Mouse (Mus musculus) CH12.LX (cell line): Measurements from ENCODE around the gene Acads. TPM values are rescaled to one million over a fixed set of nuclear protein-coding genes. Genes with fewer than 3 reads are reported as not detected.

Experiments
- DNase-seq: peaks from one replicate; pipeline ENCODE4 v3.0.0-alpha.2; 2013; ENCODE audit errors: extremely low read depth
- H3K27ac ChIP-seq: 2 replicates; pipeline ENCODE4 v1.5.1; 2012; ENCODE audit warnings: low read depth, mild to moderate bottlenecking, control low read depth, moderate library complexity; ENCODE audit not compliant: insufficient read depth
- H3K27me3 ChIP-seq: replicated peaks from 2 replicates; pipeline ENCODE3; 2012; ENCODE audit warnings: inconsistent platforms
- H3K36me3 ChIP-seq, 2 experiments: replicated peaks in 1 of 2; 2 replicates each; pipeline versions ENCODE3 to v1.6.1; 2012; ENCODE audit warnings: inconsistent platforms in 1 of 2, low read length in 1 of 2, mild to moderate bottlenecking in 1 of 2, mixed read lengths in 1 of 2, moderate library complexity in 1 of 2; ENCODE audit not compliant: control insufficient read depth in 1 of 2, insufficient read depth in 1 of 2
- H3K4me1 ChIP-seq, 2 experiments: 2 replicates each; pipeline ENCODE4 v1.6.1; 2012; ENCODE audit warnings: inconsistent platforms in 1 of 2, moderate library complexity in 1 of 2; ENCODE audit not compliant: insufficient read depth in 2 of 2, control insufficient read depth in 1 of 2
- H3K4me2 ChIP-seq: 2 replicates; pipeline ENCODE4 v1.6.1; 2012; ENCODE audit warnings: low read depth, mild to moderate bottlenecking, control low read depth; ENCODE audit not compliant: poor library complexity, insufficient read depth, severe bottlenecking
- H3K4me3 ChIP-seq, 3 experiments: fragments of 150-350 bp in 1 of 3; sonication (generic) in 1 of 3; replicated peaks in 1 of 3; 2 replicates each; pipeline versions ENCODE3 to v1.5.1; 2011 to 2012; ENCODE audit warnings: low read depth in 2 of 3, low read length in 2 of 3, mild to moderate bottlenecking in 2 of 3, moderate library complexity in 2 of 3, control low read depth in 1 of 3, improper control_type of control experiment in 1 of 3, inconsistent platforms in 1 of 3, mixed read lengths in 1 of 3; ENCODE audit not compliant: poor library complexity in 1 of 3
- H3K79me2 ChIP-seq: replicated peaks from 2 replicates; pipeline ENCODE4 v1.6.1; 2012; ENCODE audit warnings: mild to moderate bottlenecking, moderate library complexity; ENCODE audit not compliant: control insufficient read depth, poor library complexity, insufficient read depth, severe bottlenecking; ENCODE audit errors: extremely low read depth
- H3K9ac ChIP-seq: 2 replicates; pipeline ENCODE4 v1.6.1; 2012; ENCODE audit warnings: low read depth, mild to moderate bottlenecking, control low read depth, moderate library complexity; ENCODE audit not compliant: insufficient read depth
- H3K9me3 ChIP-seq: replicated peaks from 2 replicates; pipeline ENCODE3; 2012; ENCODE audit warnings: low read length, inconsistent platforms, mixed read lengths
- BHLHE40 ChIP-seq: IDR thresholded peaks from 2 replicates; pipeline ENCODE4 v1.6.1; 2011; ENCODE audit warnings: mild to moderate bottlenecking, low read depth, low read length, improper control_type of control experiment
- CHD1 ChIP-seq: IDR thresholded peaks from 2 replicates; pipeline ENCODE4 v1.6.1; 2012; ENCODE audit warnings: low read depth, low read length, improper control_type of control experiment, inconsistent platforms
- CHD2 ChIP-seq: IDR thresholded peaks from 2 replicates; pipeline ENCODE4 v1.6.1; 2011; ENCODE audit warnings: low read length, improper control_type of control experiment
- CTCF ChIP-seq, 2 experiments: IDR thresholded peaks in 1 of 2; conservative IDR thresholded peaks in 1 of 2; 2 replicates each; pipeline ENCODE4 v1.5.1; 2011 to 2012; ENCODE audit warnings: low read depth in 2 of 2, low read length in 2 of 2, improper control_type of control experiment in 1 of 2, inconsistent platforms in 1 of 2, mild to moderate bottlenecking in 1 of 2, moderate library complexity in 1 of 2
- E2F4 ChIP-seq: IDR thresholded peaks from 2 replicates; pipeline ENCODE4 v1.6.1; 2011; ENCODE audit warnings: low read depth, low read length, improper control_type of control experiment; ENCODE audit not compliant: insufficient replicate concordance
- EP300 ChIP-seq: IDR thresholded peaks from 2 replicates; pipeline ENCODE4 v1.6.1; 2011; ENCODE audit warnings: low read length, improper control_type of control experiment
- ETS1 ChIP-seq: conservative IDR thresholded peaks from 2 replicates; pipeline ENCODE4 v1.6.1; 2012; ENCODE audit warnings: low read depth, mild to moderate bottlenecking, inconsistent platforms, low read length, improper control_type of control experiment, moderate library complexity
- GABPA ChIP-seq: IDR thresholded peaks from 2 replicates; pipeline ENCODE4 v1.6.1; 2012; ENCODE audit warnings: low read depth, low read length, improper control_type of control experiment, inconsistent platforms; ENCODE audit not compliant: insufficient replicate concordance
- HCFC1 ChIP-seq: IDR thresholded peaks from 2 replicates; pipeline ENCODE4 v1.6.1; 2012; ENCODE audit warnings: low read depth, mild to moderate bottlenecking, inconsistent platforms, low read length, improper control_type of control experiment
- IRF4 ChIP-seq: IDR thresholded peaks from 2 replicates; pipeline ENCODE4 v1.6.1; 2014; ENCODE audit warnings: low read depth, mild to moderate bottlenecking, inconsistent platforms, low read length, improper control_type of control experiment
- JUN ChIP-seq: IDR thresholded peaks from 2 replicates; pipeline ENCODE4 v1.6.1; 2011; ENCODE audit warnings: low read depth, mild to moderate bottlenecking, low read length, improper control_type of control experiment, moderate library complexity; ENCODE audit not compliant: insufficient read depth
- JUND ChIP-seq: conservative IDR thresholded peaks from 2 replicates; pipeline ENCODE4 v1.6.1; 2011; ENCODE audit warnings: low read depth, low read length, improper control_type of control experiment
- KAT2A ChIP-seq: IDR thresholded peaks from 2 replicates; pipeline ENCODE4 v1.6.1; 2012; ENCODE audit warnings: low read length, improper control_type of control experiment, inconsistent platforms; ENCODE audit not compliant: insufficient replicate concordance
- MAFK ChIP-seq: IDR thresholded peaks from 2 replicates; pipeline ENCODE4 v1.6.1; 2011; ENCODE audit warnings: low read length, improper control_type of control experiment; ENCODE audit not compliant: insufficient replicate concordance
- MAX ChIP-seq: IDR thresholded peaks from 2 replicates; pipeline ENCODE4 v1.6.1; 2011; ENCODE audit warnings: low read length, improper control_type of control experiment
- MAZ ChIP-seq: IDR thresholded peaks from 2 replicates; pipeline ENCODE4 v1.6.1; 2012; ENCODE audit warnings: low read depth, mild to moderate bottlenecking, inconsistent platforms, low read length, improper control_type of control experiment, moderate library complexity
- MEF2A ChIP-seq: IDR thresholded peaks from 2 replicates; pipeline ENCODE4 v1.6.1; 2014; ENCODE audit warnings: low read depth, mild to moderate bottlenecking, inconsistent platforms, low read length, improper control_type of control experiment, borderline replicate concordance
- MXI1 ChIP-seq: IDR thresholded peaks from 2 replicates; pipeline ENCODE4 v1.6.1; 2011; ENCODE audit warnings: mild to moderate bottlenecking, low read depth, low read length, improper control_type of control experiment
- MYC ChIP-seq: IDR thresholded peaks from 2 replicates; pipeline ENCODE4 v1.6.1; 2011; ENCODE audit warnings: low read depth, mild to moderate bottlenecking, improper control_type of control experiment, low read length
- NELFE ChIP-seq: IDR thresholded peaks from 2 replicates; pipeline ENCODE4 v1.6.1; 2011; ENCODE audit warnings: low read depth, low read length, improper control_type of control experiment
- NRF1 ChIP-seq: IDR thresholded peaks from 2 replicates; pipeline ENCODE4 v1.6.1; 2014; ENCODE audit warnings: low read depth, mild to moderate bottlenecking, inconsistent platforms, low read length, improper control_type of control experiment, moderate library complexity
- PAX5 ChIP-seq: IDR thresholded peaks from 2 replicates; pipeline ENCODE4 v1.6.1; 2012; ENCODE audit warnings: low read length, inconsistent platforms, mixed read lengths
- POLR2A ChIP-seq: IDR thresholded peaks from 2 replicates; pipeline ENCODE4 v1.6.1; 2011; ENCODE audit warnings: low read depth, mild to moderate bottlenecking, improper control_type of control experiment, low read length
- RAD21 ChIP-seq: IDR thresholded peaks from 2 replicates; pipeline ENCODE4 v1.6.1; 2011; ENCODE audit warnings: low read depth, mild to moderate bottlenecking, low read length, improper control_type of control experiment, moderate library complexity
- RCOR1 ChIP-seq: conservative IDR thresholded peaks from 2 replicates; pipeline ENCODE4 v1.6.1; 2012; ENCODE audit warnings: low read depth, mild to moderate bottlenecking, inconsistent platforms, low read length, improper control_type of control experiment
- SIN3A ChIP-seq: IDR thresholded peaks from 2 replicates; pipeline ENCODE4 v1.6.1; 2012; ENCODE audit warnings: low read length, improper control_type of control experiment, inconsistent platforms
- SMC3 ChIP-seq: IDR thresholded peaks from 2 replicates; pipeline ENCODE4 v1.6.1; 2011; ENCODE audit warnings: low read depth, low read length, improper control_type of control experiment
- UBTF ChIP-seq: IDR thresholded peaks from 2 replicates; pipeline ENCODE4 v1.6.1; 2012; ENCODE audit warnings: low read depth, mild to moderate bottlenecking, inconsistent platforms, low read length, improper control_type of control experiment, moderate library complexity
- USF1 ChIP-seq: IDR thresholded peaks from 2 replicates; pipeline ENCODE4 v1.6.1; 2014; ENCODE audit warnings: low read depth, mild to moderate bottlenecking, inconsistent platforms, low read length, improper control_type of control experiment
- USF2 ChIP-seq: conservative IDR thresholded peaks from 2 replicates; pipeline ENCODE4 v1.6.1; 2011; ENCODE audit warnings: low read depth, low read length, improper control_type of control experiment
- ZC3H11A ChIP-seq: IDR thresholded peaks from 2 replicates; pipeline ENCODE4 v1.6.1; 2012; ENCODE audit warnings: low read depth, mild to moderate bottlenecking, inconsistent platforms, low read length, improper control_type of control experiment
- ZKSCAN1 ChIP-seq: IDR thresholded peaks from 2 replicates; pipeline ENCODE4 v1.6.1; 2012; ENCODE audit warnings: low read depth, inconsistent platforms, low read length, improper control_type of control experiment, borderline replicate concordance
- ZMIZ1 ChIP-seq: IDR thresholded peaks from 2 replicates; pipeline ENCODE4 v1.6.1; 2012; ENCODE audit warnings: low read depth, mild to moderate bottlenecking, inconsistent platforms, low read length, improper control_type of control experiment
- ZNF384 ChIP-seq: IDR thresholded peaks from 2 replicates; pipeline ENCODE4 v1.6.1; 2012; ENCODE audit warnings: low read depth, low read length, improper control_type of control experiment, inconsistent platforms
- dilution Hi-C: fragments of 300-500 bp; cut with MboI; formaldehyde crosslinking; loops from 2 replicates; pipeline ENCODE4 v1.14.3; 2020; ENCODE audit warnings: low sequenced_read_pairs; ENCODE audit not compliant: extremely low pct_unique_long_range_greater_than_20kb, extremely low pct_ligation_motif_present
- in situ Hi-C: fragments of 300-500 bp; cut with MboI; formaldehyde crosslinking; loops from 3 replicates; pipeline ENCODE4 v1.14.3; 2019; ENCODE audit warnings: low sequenced_read_pairs, low pct_ligation_motif_present, low pct_unique_long_range_greater_than_20kb, mixed read lengths
- polyA plus RNA-seq: library from polyadenylated mRNA; unstranded; fragments of >175 nt; gene quantifications from 2 replicates; pipeline ENCODE4 v1.2.1, GENCODE M21; 2012; ENCODE audit warnings: low read depth; ENCODE audit not compliant: insufficient read length
- total RNA-seq, 2 experiments: library from RNA; depleted of rRNA; stranded (reverse); fragments of 300-350 nt in 1 of 2; fragments of >200 nt in 1 of 2; gene quantifications; 2 replicates each; pipeline ENCODE4 v1.2.3; 2012 to 2014

Gene Acads
- total and polyA plus RNA-seq, 3 experiments = 43.0 to 57.8 (median 43.1) TPM

- in situ Hi-C loops = loop anchor here (5.0 kb wide), 2 partner anchors 43 to 113 kb away; partner anchors contain the start of gene Pop5
Observed at GRCm38 (mm10) chr5:115124690-115125089, 5.5 kb upstream of the Acads start.

GRCm38 (mm10) chr5:115120978-115121377, 1.8 kb upstream of the Acads start:
- Histone ChIP-seq H3K36me3 (peaks cover 35 to 50% of the 10 kb centered on the region in 2 experiments), H3K9me3 (peaks cover 3% of the 10 kb centered on the region), H3K79me2 (no peaks in the 10 kb centered on the region; the same call in 1 of the 2 replicates), H3K27ac (0 out of 2 replicates have a peak overlapping the region, but pooled peaks have one; percentile 12), H3K9ac (no peak overlapping the region), H3K4me2 (peak overlapping the region; percentile 1; the same call in 1 of the 2 replicates), H3K27me3 (no peaks in the 10 kb centered on the region), H3K4me3 (no peak overlapping the region), H3K4me1 (peaks cover 9 to 44% of the 10 kb centered on the region in 2 experiments)
- in situ Hi-C loops (no loop called here), dilution Hi-C loops (no loop called here)
- DNase-seq = peak; percentile 44
- TF ChIP-seq IRF4 = no peak; the same call in 1 of the 2 replicates
- no peak for TF ChIP-seq SIN3A
- TF ChIP-seq RCOR1 = no peak
- no peak for TF ChIP-seq GABPA
- TF ChIP-seq ZNF384 = no peak
- no peak for TF ChIP-seq NRF1
- TF ChIP-seq MYC = no peak
- no peak for TF ChIP-seq MAFK
- no peak for TF ChIP-seq KAT2A
- TF ChIP-seq CHD2 = no peak
- TF ChIP-seq JUND = peak; percentile 67
- TF ChIP-seq PAX5 = no peak
- TF ChIP-seq UBTF = no peak
- peak; percentile 62 for TF ChIP-seq ETS1
- TF ChIP-seq ZC3H11A = no peak
- TF ChIP-seq MEF2A = peak; percentile 79; the same call in 1 of the 2 replicates
- no peak for TF ChIP-seq CHD1
- peak; percentile 60 for TF ChIP-seq BHLHE40
- TF ChIP-seq RAD21 = no peak
- no peak for TF ChIP-seq HCFC1
- TF ChIP-seq ZKSCAN1 = no peak
- TF ChIP-seq SMC3 = no peak
- no peak for TF ChIP-seq E2F4
- TF ChIP-seq POLR2A = peak; percentile 30; the same call in 1 of the 2 replicates
- no peak for TF ChIP-seq NELFE
- no peak for TF ChIP-seq CTCF (conservative IDR thresholded peaks at IDR 0.05 in 1 of 2, IDR thresholded peaks at IDR 0.05 in 1 of 2; ENCODE audit: low read depth in 2 of 2, low read length in 2 of 2)
- no peak for TF ChIP-seq EP300
- no peak for TF ChIP-seq ZMIZ1
- TF ChIP-seq MXI1 = no peak
- no peak for TF ChIP-seq USF1
- TF ChIP-seq MAX = no peak
- TF ChIP-seq JUN = peak; percentile 78; the same call in 1 of the 2 replicates

More at GRCm38 (mm10) chr5:115124690-115125089, 5.5 kb upstream of the Acads start:
- TF ChIP-seq RCOR1 = no peak
- TF ChIP-seq POLR2A = no peak
- TF ChIP-seq USF2 = no peak
- TF ChIP-seq MAZ = no peak
- TF ChIP-seq ZNF384 = no peak
- H3K27me3 ChIP-seq = no peaks in the 10 kb centered on the region
- dilution Hi-C loops = no loop called here
- H3K27ac ChIP-seq = no peak overlapping the region
- H3K36me3 ChIP-seq = peaks cover 48 to 64% of the 10 kb centered on the region in 2 experiments
- H3K4me3 ChIP-seq = no peak overlapping the region
- H3K4me1 ChIP-seq = peaks cover 12 to 48% of the 10 kb centered on the region in 2 experiments
- H3K4me2 ChIP-seq = no peak overlapping the region
- DNase-seq = no peak
- no peaks in the 10 kb centered on the region for H3K9me3 ChIP-seq
- no peaks in the 10 kb centered on the region for H3K79me2 ChIP-seq
- H3K9ac ChIP-seq = no peak overlapping the region
